Mouse (Mus musculus) neural tube, embryonic 13.5 days (tissue): ENCODE results near the gene C030005K15Rik. TPM values are rescaled to one million over a fixed set of nuclear protein-coding genes. Genes with fewer than 3 reads are reported as not detected.
"Not testable (repeated sequence)": the region's sequence is repeated elsewhere in the genome, so short reads cannot be mapped to it uniquely, and the experiment has no call there.

Experiments used
- ATAC-seq: fragments of 200-750 bp; cut with Nextera tagmentation; 2 replicates; pipeline ENCODE4 v1.8.0; 2017; ENCODE audit warnings: low read depth, mild to moderate bottlenecking, moderate TSS enrichment, moderate library complexity
- H3K27ac ChIP-seq: fragments of 300-500 bp; sonication (generic); replicated peaks from 2 replicates; pipeline ENCODE4 v1.5.1; 2015; ENCODE audit warnings: moderate library complexity, mild to moderate bottlenecking, inconsistent platforms
- H3K27me3 ChIP-seq: fragments of 300-500 bp; sonication (generic); 2 replicates; pipeline ENCODE4 v1.6.1; 2015; ENCODE audit warnings: mild to moderate bottlenecking, inconsistent platforms
- H3K36me3 ChIP-seq: fragments of 300-500 bp; sonication (generic); 2 replicates; pipeline ENCODE4 v1.6.1; 2015; ENCODE audit warnings: mild to moderate bottlenecking, inconsistent platforms
- H3K4me1 ChIP-seq: fragments of 300-500 bp; sonication (generic); replicated peaks from 2 replicates; pipeline ENCODE4 v1.6.1; 2015; ENCODE audit warnings: inconsistent platforms
- H3K4me2 ChIP-seq: fragments of 300-500 bp; sonication (generic); 2 replicates; pipeline ENCODE4 v1.6.1; 2015; ENCODE audit warnings: inconsistent platforms, mild to moderate bottlenecking, moderate library complexity
- H3K4me3 ChIP-seq: fragments of 300-500 bp; sonication (generic); 2 replicates; pipeline ENCODE4 v1.5.1; 2015; ENCODE audit warnings: mild to moderate bottlenecking, inconsistent platforms
- H3K9ac ChIP-seq: fragments of 300-500 bp; sonication (generic); 2 replicates; pipeline ENCODE4 v1.6.1; 2015; ENCODE audit warnings: moderate library complexity, mild to moderate bottlenecking, inconsistent platforms
- H3K9me3 ChIP-seq: fragments of 300-500 bp; sonication (generic); 2 replicates; pipeline ENCODE4 v1.6.1; 2016; ENCODE audit warnings: inconsistent platforms
- WGBS: fragments of 180-500 bp; shearing (Covaris S2); methylation state at CpG from one replicate; pipeline ENCODE4 v1.1.7; 2015; 5-methylcytosine and 5-hydroxymethylcytosine counted together
- polyA plus RNA-seq: library from polyadenylated mRNA; unstranded; fragments of >200 nt; fragmentation: Nextera tagmentation; extraction: Ambion mirVana; gene quantifications from 2 replicates; pipeline ENCODE4 v1.2.1, GENCODE M21; 2015

Gene C030005K15Rik
- not detected in 2 replicates for polyA plus RNA-seq

DNA sequence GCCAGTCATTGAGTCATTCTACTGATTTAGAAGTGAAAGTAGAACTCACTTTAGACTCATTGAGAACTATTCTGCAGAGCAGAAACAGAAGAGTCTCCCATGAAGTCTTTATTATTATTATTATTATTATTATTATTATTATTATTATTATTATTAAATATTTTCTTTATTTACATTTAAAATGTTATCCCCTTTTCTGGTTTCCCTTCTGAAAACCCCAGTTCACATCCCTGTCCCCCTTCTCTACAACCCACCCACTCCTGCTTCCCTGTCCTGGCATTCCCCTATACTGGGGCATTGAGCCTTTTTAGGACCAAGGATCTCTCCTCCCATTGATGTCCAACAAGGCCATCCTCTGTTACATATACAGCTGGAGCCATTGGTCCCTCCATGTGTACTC lies at the start of gene C030005K15Rik:
C030005K15Rik (minus strand) TSS at position 101 of the 400 bp plus-strand sequence.
- H3K9me3 ChIP-seq, H3K27me3 ChIP-seq, H3K4me3 ChIP-seq, ATAC-seq, H3K36me3 ChIP-seq, H3K27ac ChIP-seq, H3K4me2 ChIP-seq, H3K9ac ChIP-seq, H3K4me1 ChIP-seq: not testable (repeated sequence)

GRCm38 (mm10) chr10:97768171-97768749 lies 41.7 kb upstream of the C030005K15Rik start:
- Histone ChIP-seq H3K27ac (no peak overlapping the region), H3K4me2 (no peak overlapping the region), H3K36me3 (no peaks in the 10 kb centered on the region), H3K9me3 (no peaks in the 10 kb centered on the region), H3K27me3 (no peaks in the 10 kb centered on the region), H3K9ac (no peak overlapping the region), H3K4me1 (no peaks in the 10 kb centered on the region), H3K4me3 (no peak overlapping the region)
- ATAC-seq, result no peak
- WGBS, result 68% methylated on average over 5 of the region's 5 CpGs

GRCm38 (mm10) chr10:97753821-97754220 lies 27.3 kb upstream of the C030005K15Rik start:
- Histone ChIP-seq H3K27me3 (no peaks in the 10 kb centered on the region), H3K36me3 (no peaks in the 10 kb centered on the region), H3K27ac (no peak overlapping the region), H3K4me2 (no peak overlapping the region), H3K9me3 (no peaks in the 10 kb centered on the region), H3K4me1 (no peaks in the 10 kb centered on the region), H3K9ac (no peak overlapping the region), H3K4me3 (no peak overlapping the region)
- ATAC-seq, result no peak
- WGBS, result 81% methylated on average over 4 of the region's 4 CpGs

GRCm38 (mm10) chr10:97747231-97747630 lies 20.7 kb upstream of the C030005K15Rik start:
- no peaks in the 10 kb centered on the region for H3K9me3 ChIP-seq
- WGBS, result 83% methylated on average over 3 of the region's 3 CpGs
- no peaks in the 10 kb centered on the region for H3K4me1 ChIP-seq
- H3K36me3 ChIP-seq, result no peaks in the 10 kb centered on the region
- ATAC-seq, result no peak
- no peaks in the 10 kb centered on the region for H3K27me3 ChIP-seq
- no peak overlapping the region for H3K4me3 ChIP-seq
- no peak overlapping the region for H3K9ac ChIP-seq
- no peak overlapping the region for H3K27ac ChIP-seq
- no peak overlapping the region for H3K4me2 ChIP-seq

DNA sequence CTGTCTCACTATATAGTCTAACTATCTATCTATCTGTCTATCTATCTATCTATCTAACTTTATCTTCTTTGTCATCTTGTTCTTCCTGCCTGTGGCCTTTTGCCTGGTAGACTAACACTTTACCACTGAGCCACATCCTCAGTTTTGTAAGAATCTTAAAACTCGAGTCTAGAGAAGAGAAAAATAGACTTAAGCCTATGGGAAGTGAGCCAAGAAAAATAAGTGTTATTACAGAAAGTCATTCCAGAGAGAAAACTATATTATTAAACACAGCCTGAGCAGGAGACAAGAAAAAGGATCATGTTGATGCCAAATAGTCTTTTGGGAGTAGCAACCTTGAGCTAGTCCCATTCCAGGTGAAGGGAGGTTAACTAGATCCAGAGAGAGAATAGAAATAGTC lies 626 bp downstream of the C030005K15Rik start:
- no peak for ATAC-seq
- WGBS, result 58% methylated on average over 1 of the region's 1 CpGs
- Histone ChIP-seq H3K4me2 (no peak overlapping the region), H3K9ac (no peak overlapping the region), H3K4me3 (no peak overlapping the region), H3K36me3 (no peaks in the 10 kb centered on the region), H3K27ac (no peak overlapping the region), H3K4me1 (no peaks in the 10 kb centered on the region), H3K9me3 (no peaks in the 10 kb centered on the region), H3K27me3 (no peaks in the 10 kb centered on the region)

- no peak overlapping the region for H3K9ac ChIP-seq
- H3K4me3 ChIP-seq, result no peak overlapping the region
- 90% methylated on average over 9 of the region's 9 CpGs for WGBS
- no peak overlapping the region for H3K4me2 ChIP-seq
- H3K4me1 ChIP-seq, result no peaks in the 10 kb centered on the region
- H3K36me3 ChIP-seq, result no peaks in the 10 kb centered on the region
- H3K27me3 ChIP-seq, result no peaks in the 10 kb centered on the region
- no peak for ATAC-seq
- H3K27ac ChIP-seq, result no peak overlapping the region
- H3K9me3 ChIP-seq, result no peaks in the 10 kb centered on the region
These were observed 3.8 kb downstream of the C030005K15Rik start for GRCm38 (mm10) chr10:97722709-97723108.

DNA sequence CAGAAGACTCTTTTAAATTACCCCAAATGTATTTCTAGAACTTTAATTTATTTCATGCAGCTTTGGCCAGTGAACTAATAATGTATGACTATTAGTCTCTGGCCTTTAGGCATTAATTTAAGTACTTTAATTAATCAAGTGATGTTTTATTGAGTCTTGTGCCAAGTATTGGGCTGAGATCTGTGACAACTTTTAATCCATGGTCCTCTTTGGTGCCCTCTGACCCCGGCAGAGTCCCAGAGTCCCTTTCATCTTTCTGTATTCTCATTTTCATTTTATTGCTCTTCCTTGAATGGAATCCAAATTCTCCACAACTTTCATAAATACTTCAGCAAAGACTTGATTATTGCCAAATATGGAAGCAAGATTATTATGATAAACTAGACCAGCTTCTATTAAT lies 5.9 kb downstream of the C030005K15Rik start:
- 84% methylated on average over 1 of the region's 1 CpGs for WGBS
- H3K4me2 ChIP-seq, result no peak overlapping the region

DNA sequence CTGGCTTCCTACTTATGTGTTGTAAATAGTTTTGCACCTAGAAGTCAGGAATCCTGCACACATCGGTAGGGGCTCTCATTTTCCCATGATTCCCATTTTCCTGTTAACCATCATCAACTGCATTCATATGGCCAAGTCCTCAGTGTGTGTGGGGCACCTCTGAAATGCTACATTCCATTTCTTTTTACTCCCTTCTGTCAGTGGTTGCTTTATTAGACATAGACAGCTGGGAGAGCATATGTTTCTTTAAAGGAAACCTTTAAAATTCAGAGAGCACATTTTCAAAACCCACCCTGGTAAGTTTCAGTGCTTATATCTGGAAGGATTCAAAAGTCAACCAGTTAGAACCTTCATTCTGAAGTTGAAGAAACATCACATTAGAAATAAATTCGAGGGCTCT lies 8.5 kb downstream of the C030005K15Rik start:
- WGBS, result 78% methylated on average over 2 of the region's 2 CpGs

More for the DNA sequence above, 5.9 kb downstream of the C030005K15Rik start:
- Histone ChIP-seq H3K9ac (no peak overlapping the region), H3K4me3 (no peak overlapping the region), H3K27me3 (no peaks in the 10 kb centered on the region), H3K4me1 (no peaks in the 10 kb centered on the region), H3K27ac (no peak overlapping the region), H3K9me3 (no peaks in the 10 kb centered on the region), H3K36me3 (no peaks in the 10 kb centered on the region)
- ATAC-seq, result no peak

GRCm38 (mm10) chr10:97717233-97717632 lies 9.3 kb downstream of the C030005K15Rik start:
- Histone ChIP-seq H3K36me3 (no peaks in the 10 kb centered on the region), H3K4me2 (no peak overlapping the region), H3K9me3 (no peaks in the 10 kb centered on the region), H3K4me3 (no peak overlapping the region), H3K4me1 (no peaks in the 10 kb centered on the region), H3K9ac (no peak overlapping the region), H3K27ac (no peak overlapping the region), H3K27me3 (no peaks in the 10 kb centered on the region)
- no peak for ATAC-seq
- whole genome bisulfite sequencing, result 64% methylated on average over 1 of the region's 1 CpGs

More for the DNA sequence above, 8.5 kb downstream of the C030005K15Rik start:
- Histone ChIP-seq H3K4me3 (no peak overlapping the region), H3K9ac (no peak overlapping the region), H3K9me3 (no peaks in the 10 kb centered on the region), H3K27ac (no peak overlapping the region), H3K4me1 (no peaks in the 10 kb centered on the region), H3K4me2 (no peak overlapping the region), H3K36me3 (no peaks in the 10 kb centered on the region), H3K27me3 (no peaks in the 10 kb centered on the region)
- no peak for ATAC-seq

DNA sequence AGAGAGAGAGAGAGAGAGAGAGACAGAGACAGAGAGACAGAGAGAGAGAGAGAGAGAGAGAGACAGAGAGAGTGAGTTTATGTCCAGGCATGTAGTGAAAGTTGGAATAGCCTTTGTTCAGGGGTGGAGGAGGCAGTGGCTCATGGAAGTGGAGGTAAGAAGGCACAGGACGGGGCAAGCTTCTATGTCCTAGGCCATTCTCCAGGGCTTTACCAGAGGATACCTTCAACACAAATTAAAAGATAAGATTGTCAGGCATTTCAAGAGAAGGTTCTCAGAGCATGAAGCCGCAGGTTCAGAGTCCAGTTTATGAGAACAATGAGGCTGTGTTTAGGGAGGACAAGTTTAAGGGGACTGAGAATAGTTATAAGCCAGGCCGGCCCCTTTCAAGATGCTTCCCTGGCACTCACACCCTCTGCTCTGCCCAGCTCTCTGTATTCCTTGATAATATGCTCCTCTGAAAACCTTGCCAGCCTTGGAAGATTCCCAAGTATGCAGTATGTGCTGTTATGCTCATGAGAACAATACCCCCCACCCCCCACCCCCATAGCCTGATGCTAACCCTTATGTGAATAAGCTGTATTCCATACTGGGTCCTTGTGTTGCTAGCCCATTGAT lies 11.2 kb downstream of the C030005K15Rik start:
- H3K4me1 ChIP-seq, result no peaks in the 10 kb centered on the region
- no peaks in the 10 kb centered on the region for H3K9me3 ChIP-seq
- no peak overlapping the region for H3K9ac ChIP-seq
- no peak overlapping the region for H3K27ac ChIP-seq
- WGBS, result 80% methylated on average over 3 of the region's 3 CpGs
- no peaks in the 10 kb centered on the region for H3K27me3 ChIP-seq
- ATAC-seq, result no peak
- no peak overlapping the region for H3K4me2 ChIP-seq
- no peaks in the 10 kb centered on the region for H3K36me3 ChIP-seq
- no peak overlapping the region for H3K4me3 ChIP-seq

- H3K4me2 ChIP-seq, result no peak overlapping the region
- no peak for ATAC-seq
- H3K9ac ChIP-seq, result no peak overlapping the region
- WGBS, result 70% methylated on average over 4 of the region's 4 CpGs
- H3K9me3 ChIP-seq, result no peaks in the 10 kb centered on the region
- no peak overlapping the region for H3K4me3 ChIP-seq
- H3K4me1 ChIP-seq, result no peaks in the 10 kb centered on the region
- H3K27me3 ChIP-seq, result no peaks in the 10 kb centered on the region
- no peak overlapping the region for H3K27ac ChIP-seq
- H3K36me3 ChIP-seq, result no peaks in the 10 kb centered on the region
These were observed 12.0 kb downstream of the C030005K15Rik start for GRCm38 (mm10) chr10:97714584-97714983.

- Histone ChIP-seq H3K9ac (no peak overlapping the region), H3K4me3 (no peak overlapping the region), H3K9me3 (no peaks in the 10 kb centered on the region), H3K4me1 (no peaks in the 10 kb centered on the region), H3K4me2 (no peak overlapping the region), H3K27me3 (no peaks in the 10 kb centered on the region), H3K36me3 (no peaks in the 10 kb centered on the region), H3K27ac (no peak overlapping the region)
- ATAC-seq, result no peak
- WGBS, result 2% methylated on average over 5 of the region's 5 CpGs
These were observed 13.9 kb downstream of the C030005K15Rik start for GRCm38 (mm10) chr10:97712687-97713086.

DNA sequence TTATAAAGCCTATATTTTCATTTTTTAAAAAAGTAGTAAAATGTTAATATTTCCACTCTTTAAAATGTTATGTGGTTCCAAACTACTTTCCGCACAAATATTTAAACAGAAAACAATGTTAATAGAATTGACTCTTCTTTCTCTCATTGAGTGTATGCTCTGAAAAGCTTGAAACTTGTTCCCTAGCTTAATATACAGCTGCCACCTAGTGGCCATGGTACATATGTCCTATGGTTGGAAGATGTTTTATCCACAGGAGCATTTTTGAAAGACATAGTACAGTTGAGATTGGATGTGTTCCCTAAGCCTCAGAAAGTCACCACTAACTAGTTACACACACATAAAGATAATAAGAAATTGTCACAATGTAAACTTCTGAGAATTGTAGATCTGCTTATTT lies 22.0 kb downstream of the C030005K15Rik start:
- 60% methylated on average over 1 of the region's 1 CpGs for WGBS

More for the DNA sequence above, 22.0 kb downstream of the C030005K15Rik start:
- H3K9ac ChIP-seq, result no peak overlapping the region
- no peak for ATAC-seq
- no peaks in the 10 kb centered on the region for H3K27me3 ChIP-seq
- H3K4me3 ChIP-seq, result no peak overlapping the region
- no peak overlapping the region for H3K4me2 ChIP-seq
- no peaks in the 10 kb centered on the region for H3K9me3 ChIP-seq
- no peaks in the 10 kb centered on the region for H3K36me3 ChIP-seq
- no peak overlapping the region for H3K27ac ChIP-seq
- H3K4me1 ChIP-seq, result no peaks in the 10 kb centered on the region
